ENCODE assay signal across 22 mouse cellular contexts in genomic region chr5:51387751-51388150, GRCm38 (mm10).
DNase-seq lines count a peak whose midpoint lies in the region; ATAC-seq lines count a peak whose summit lies in the region.
"Had no signal": no experiment of that assay in that cellular context is flagged by ENCODE, and none has a peak within 500 bp of the region (broad histone marks: within the 10 kb centered on the region; RNA-seq: fewer than 3 reads in every experiment).

No protein-coding gene starts in this region.

- ATAC-seq in kidney, embryonic 14.5 days (ENCODE audit: low FRiP score, low TSS enrichment) = no peak
- no peak for ATAC-seq in erythroid progenitor cell, adult 5-6 weeks (replicated peaks; ENCODE audit: low FRiP score, poor library complexity, severe bottlenecking)
- ATAC-seq: activated CD4-positive, CD25-positive, alpha-beta regulatory T cell, adult 4 months; CD4-positive, CD25-positive, alpha-beta regulatory T cell, adult 4 months; forebrain, embryonic 15.5 days had no signal

- no peak overlapping the region for H3K27ac ChIP-seq in kidney, embryonic 14.5 days (ENCODE audit: low read depth, low read length)
- H3K27ac ChIP-seq: embryonic facial prominence, embryonic 12.5 days; embryonic facial prominence, embryonic 15.5 days; forebrain, embryonic 12.5 days; forebrain, embryonic 15.5 days; heart, adult 2 months; hindbrain, embryonic 12.5 days; hindbrain, embryonic 15.5 days had no signal

- 55% methylated on average over 2 of the region's 2 CpGs for WGBS in kidney, embryonic 14.5 days

- no peaks in the 10 kb centered on the region for H3K36me3 ChIP-seq in kidney, embryonic 14.5 days (ENCODE audit: control insufficient read depth, insufficient read depth, low read length)
- H3K36me3 ChIP-seq: embryonic facial prominence, embryonic 12.5 days; embryonic facial prominence, embryonic 15.5 days; forebrain, embryonic 12.5 days; forebrain, embryonic 15.5 days; hindbrain, embryonic 12.5 days; hindbrain, embryonic 15.5 days had no signal

- H3K27me3 ChIP-seq in kidney, embryonic 14.5 days (ENCODE audit: control insufficient read depth, insufficient read depth, low read length) = no peaks in the 10 kb centered on the region
- H3K27me3 ChIP-seq: embryonic facial prominence, embryonic 12.5 days; embryonic facial prominence, embryonic 15.5 days; forebrain, embryonic 12.5 days; forebrain, embryonic 15.5 days; hindbrain, embryonic 12.5 days; hindbrain, embryonic 15.5 days had no signal

- no peaks in the 10 kb centered on the region for H3K4me1 ChIP-seq in kidney, embryonic 14.5 days (ENCODE audit: control insufficient read depth, insufficient read depth, low read length)
- H3K4me1 ChIP-seq: embryonic facial prominence, embryonic 12.5 days; embryonic facial prominence, embryonic 15.5 days; forebrain, embryonic 12.5 days; forebrain, embryonic 15.5 days; hindbrain, embryonic 12.5 days; hindbrain, embryonic 15.5 days had no signal

- H3K9me3 ChIP-seq in kidney, embryonic 14.5 days (ENCODE audit: control insufficient read depth, low read length) = no peaks in the 10 kb centered on the region
- H3K9me3 ChIP-seq: embryonic facial prominence, embryonic 12.5 days; embryonic facial prominence, embryonic 15.5 days; forebrain, embryonic 12.5 days; forebrain, embryonic 15.5 days; hindbrain, embryonic 12.5 days; hindbrain, embryonic 15.5 days had no signal

- H3K9ac ChIP-seq in kidney, embryonic 14.5 days (ENCODE audit: low read depth, low read length) = no peak overlapping the region
- H3K9ac ChIP-seq: embryonic facial prominence, embryonic 12.5 days; embryonic facial prominence, embryonic 15.5 days; forebrain, embryonic 12.5 days; forebrain, embryonic 15.5 days; hindbrain, embryonic 12.5 days; hindbrain, embryonic 15.5 days had no signal

- H3K4me3 ChIP-seq in kidney, embryonic 14.5 days (ENCODE audit: low read length) = no peak overlapping the region
- H3K4me3 ChIP-seq: embryonic facial prominence, embryonic 12.5 days; embryonic facial prominence, embryonic 15.5 days; forebrain, embryonic 12.5 days; forebrain, embryonic 15.5 days; heart, adult 2 months; hindbrain, embryonic 12.5 days; hindbrain, embryonic 15.5 days had no signal

- no peak overlapping the region for H3K4me2 ChIP-seq in kidney, embryonic 14.5 days (replicated peaks; ENCODE audit: low read depth, low read length)
- H3K4me2 ChIP-seq: embryonic facial prominence, embryonic 12.5 days; embryonic facial prominence, embryonic 15.5 days; forebrain, embryonic 12.5 days; forebrain, embryonic 15.5 days; heart, embryonic 11.5 days; hindbrain, embryonic 12.5 days; hindbrain, embryonic 15.5 days had no signal

- peak; percentile 34 for DNase-seq in kidney, adult 18-20 months
- DNase-seq in ZHBTc4 (ENCODE audit: low read depth, low spot score) = peak; percentile 1
- peak; percentile 14 for DNase-seq in kidney, postnatal 10 days
- DNase-seq in kidney, postnatal 36 days = peak; percentile 16 to 28
- DNase-seq: adrenal gland, adult 8-10 months; adrenal gland, postnatal 25 days; cerebellum, adult 18-20 months; cerebellum, adult 9-11 months; cerebellum, postnatal 25 days; gastrocnemius, postnatal 25 days; heart, adult 2 months had no signal
